Mouse (Mus musculus) ovary, postnatal 14 days (tissue): ENCODE measurements around the gene Dst.

ENCODE experiments used
- DNase-seq: peaks from one replicate; pipeline ENCODE4 v3.0.0; 2022; ENCODE audit warnings: low spot score

The Dst gene

DNA sequence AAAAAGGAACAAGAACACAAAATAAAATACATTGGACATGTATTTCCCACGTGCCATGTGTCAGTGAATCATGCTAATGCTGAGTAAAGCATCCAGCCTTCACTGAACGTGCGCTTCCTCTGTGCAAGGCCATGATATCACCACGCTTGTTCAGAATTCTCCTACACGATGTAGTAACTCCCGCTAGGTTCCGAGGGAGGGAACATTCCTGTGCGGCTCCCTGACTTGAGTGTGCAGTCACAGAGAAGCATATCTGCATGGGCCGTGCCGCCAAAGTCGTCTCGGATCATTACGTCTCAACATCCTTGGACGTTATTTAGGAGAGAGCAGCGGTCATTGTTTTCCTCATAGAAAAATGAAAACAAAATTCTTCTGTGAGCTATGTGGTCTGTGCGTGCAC, 224.8 kb downstream of the Dst start:
- no peak for DNase-seq

DNA sequence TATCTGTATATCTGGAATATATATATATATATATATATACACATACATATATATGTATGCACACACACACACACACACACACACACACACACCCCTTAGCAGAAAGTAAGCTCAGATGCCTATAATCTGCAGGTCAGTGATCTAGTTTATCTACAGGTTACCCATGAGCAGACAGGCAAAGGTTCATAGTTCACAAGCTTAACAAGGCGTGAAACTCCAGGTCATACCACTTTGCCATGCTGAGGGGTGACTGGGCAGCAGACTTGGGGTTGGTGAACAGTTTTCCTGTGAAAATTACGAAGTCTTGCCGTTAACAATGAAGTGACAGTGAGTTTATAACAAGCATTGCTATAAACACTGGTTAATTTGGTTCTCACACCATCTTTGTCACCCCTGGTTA, 227.5 kb downstream of the Dst start:
- no peak for DNase-seq

DNA sequence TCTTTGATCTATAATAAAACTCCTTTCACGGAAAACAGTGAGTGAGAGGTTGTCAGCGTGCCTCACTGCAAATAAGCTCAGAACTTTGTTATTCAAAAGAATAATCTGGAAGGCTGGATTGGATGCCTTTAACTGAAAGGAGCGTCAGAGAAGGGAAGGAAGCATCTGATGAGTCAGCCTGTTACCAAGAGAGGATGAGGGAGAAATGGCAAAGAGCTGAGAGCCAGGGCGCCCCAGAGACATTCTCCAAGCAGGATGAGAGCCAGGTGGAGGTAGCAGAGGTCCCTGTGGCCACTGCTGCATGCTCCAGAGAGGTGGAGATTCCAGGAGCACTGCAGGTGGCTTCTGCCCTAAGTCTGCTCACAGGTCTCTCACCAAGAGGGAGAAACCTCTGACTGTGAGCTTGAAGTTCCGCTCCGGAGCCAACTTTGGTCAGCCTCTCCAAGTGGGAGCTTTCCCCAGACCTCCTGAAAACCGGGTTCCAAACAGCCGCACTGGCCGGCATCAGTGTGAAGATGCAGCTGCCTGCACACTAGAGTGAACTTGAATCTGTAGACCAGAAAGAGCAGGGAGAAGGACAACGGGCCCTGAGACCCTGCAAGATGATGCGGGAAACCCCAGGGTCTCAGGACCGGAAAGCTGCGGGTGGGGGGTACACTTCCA, 231.3 kb downstream of the Dst start:
- no peak for DNase-seq

DNA sequence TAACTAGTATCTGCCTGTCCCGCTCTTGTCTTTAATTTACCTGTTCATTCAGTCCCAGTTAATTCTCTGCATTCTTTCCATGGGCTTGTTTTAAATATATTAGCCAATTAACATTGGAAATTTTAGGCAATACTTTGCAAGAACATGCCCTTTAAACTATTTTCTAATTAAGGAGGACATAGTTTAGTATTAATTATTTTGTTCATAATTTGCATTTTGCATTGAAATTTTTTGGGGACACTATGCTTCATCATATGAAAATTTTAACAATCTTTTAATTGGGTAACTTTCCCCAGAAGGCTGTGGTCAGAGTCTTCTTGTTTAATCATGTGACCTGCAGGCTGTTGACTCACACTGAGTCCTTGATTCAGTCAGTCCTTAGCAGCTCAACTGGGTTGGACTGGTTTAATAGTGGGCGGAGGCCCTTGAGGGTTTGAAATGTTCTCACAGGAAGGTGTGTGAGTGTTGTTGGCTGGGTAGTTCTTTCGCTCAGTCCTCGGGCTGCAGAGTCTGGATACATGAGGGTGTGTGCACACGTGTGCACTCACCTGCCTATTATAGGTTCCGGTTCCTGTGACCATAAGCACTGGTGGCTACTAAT, 231.9 kb downstream of the Dst start:
- no peak for DNase-seq

DNA sequence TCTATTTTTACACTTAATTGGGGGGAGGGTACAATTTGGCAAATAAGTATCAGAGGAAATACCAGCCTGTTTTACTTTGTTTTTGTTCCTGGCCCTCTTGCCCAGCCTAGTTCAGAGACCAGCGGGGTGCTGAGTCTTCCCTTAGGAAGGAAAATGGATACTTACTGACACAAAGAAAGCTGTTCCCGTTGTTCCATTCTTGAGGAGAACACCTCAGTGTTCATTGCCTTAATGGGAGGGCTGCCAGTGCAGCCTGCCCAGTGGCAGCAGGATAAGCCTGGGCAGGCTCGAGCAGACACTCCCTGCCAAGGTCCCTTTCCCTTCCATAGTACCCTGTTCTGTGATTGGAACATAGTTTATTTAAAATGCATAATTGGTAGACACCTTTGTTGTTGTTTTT, 232.7 kb downstream of the Dst start:
- DNase-seq: no peak

DNA sequence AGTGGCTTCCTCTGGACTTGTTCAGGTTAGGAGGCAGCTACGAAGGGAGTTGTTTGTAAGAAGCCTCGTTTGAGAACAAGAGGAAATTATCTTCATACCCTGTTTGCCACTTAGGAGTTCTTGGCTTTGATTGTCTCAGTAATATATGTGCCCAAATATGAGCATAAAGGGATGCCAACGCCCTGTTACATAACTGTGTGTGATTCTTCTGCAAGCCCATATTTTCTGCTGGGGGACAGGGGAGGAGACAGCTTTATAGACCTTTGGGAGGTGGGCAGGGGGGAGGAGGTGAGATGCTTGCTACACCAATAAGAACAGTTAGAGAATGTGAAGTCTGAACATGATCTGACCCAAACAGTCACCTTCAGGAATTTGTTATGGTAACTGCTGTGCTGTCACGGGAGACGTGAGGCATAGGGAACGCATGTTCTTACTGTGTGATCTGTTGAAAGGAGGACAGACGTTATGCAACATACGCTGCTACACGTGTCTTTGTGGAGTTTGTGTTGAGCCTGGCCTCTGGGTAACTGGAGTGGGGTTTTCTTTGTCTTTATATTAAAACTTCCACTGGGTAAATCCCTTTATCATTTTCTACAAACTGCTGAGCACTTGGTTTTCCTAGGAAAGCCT, 235.0 kb downstream of the Dst start:
- no peak for DNase-seq

DNA sequence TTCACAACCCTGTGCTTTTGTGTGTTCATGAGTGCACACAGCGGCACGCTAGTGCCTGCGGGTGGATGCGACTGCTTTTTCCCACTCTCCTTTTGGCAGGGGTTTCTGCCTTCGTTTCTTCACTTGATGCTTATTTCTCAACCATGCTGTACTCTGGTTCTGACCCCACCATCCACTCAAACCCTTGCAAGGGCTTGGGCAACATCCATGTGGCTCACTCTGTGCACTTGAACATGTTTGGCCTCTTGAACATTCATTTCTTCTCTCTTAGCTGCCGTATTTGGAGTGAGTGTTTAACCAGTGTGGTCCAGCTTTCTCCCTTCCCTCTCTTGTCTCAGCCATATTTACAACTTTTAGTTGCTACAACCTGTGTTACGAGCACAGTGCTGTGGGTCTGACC, 236.8 kb downstream of the Dst start:
- DNase-seq: no peak

DNA sequence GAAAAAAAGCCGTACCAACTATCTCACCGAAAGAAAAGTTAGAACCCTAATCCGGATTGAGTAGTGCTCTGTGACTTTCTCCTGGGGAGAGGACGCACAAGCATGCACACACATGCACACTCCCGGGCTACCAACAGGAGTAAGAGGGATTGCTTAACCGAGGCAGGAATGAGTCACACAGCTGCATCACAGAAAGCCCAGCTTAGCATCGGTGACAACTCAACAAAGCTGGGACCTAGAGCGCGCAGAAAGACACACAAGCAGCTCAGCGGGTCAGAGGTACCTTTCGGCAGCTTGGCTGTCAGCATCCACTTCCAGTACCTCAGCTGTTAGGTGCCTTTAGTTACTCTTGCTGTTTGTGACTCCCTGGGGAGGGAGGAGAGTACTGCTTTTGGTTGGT, 240.0 kb downstream of the Dst start:
- no peak for DNase-seq

DNA sequence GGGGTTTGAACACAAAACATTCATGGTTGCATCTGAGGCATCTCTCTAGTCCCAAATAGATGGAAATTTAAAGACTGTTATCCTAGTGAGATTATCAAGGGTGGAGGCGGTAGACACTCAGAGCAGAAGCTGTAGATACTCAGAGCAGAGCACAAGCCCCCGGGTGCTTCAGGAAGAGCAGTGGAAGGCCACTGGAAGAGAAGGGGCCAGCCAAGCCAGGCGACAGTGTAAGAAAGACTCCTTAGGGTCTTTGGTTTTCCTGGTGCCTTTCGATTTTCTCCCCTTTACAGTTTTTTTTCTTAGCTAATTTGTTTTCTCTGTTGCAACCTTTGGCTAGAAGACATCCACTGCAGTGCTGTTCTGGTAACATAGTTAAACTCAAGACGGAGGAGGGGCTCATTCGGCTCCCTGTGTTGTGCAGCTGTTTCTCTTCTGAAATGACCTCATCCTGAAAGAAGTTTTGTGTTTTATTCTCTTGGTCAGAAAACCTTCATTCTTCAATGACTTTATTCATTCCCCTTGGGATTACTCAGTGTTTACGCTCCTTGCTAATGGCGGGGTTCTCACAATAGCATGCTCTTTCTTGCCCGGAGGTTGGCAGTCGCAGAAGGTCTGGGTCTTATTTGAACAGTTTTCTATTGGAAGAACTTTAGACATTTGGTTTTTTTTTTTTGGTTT, 242.5 kb downstream of the Dst start:
- no peak for DNase-seq

DNA sequence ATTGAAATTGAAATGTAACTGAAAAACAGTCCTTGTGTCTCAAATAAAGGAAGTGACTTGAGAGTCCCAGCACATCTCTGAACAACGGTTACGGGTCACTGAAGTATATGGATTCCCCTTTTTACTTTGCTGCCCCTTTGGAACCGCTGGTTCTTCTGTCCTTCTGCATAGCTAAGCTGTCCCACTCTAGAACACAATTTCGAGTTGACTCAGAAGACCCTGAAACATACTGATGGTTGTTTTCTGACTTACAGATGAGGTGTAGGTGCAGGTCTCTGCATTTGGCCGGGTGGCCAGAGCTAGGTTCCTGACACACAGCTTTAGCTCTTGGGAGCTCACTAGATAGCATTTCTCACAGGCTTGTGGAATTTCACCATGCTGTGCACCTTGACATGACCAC, 244.7 kb downstream of the Dst start:
- no peak for DNase-seq

DNA sequence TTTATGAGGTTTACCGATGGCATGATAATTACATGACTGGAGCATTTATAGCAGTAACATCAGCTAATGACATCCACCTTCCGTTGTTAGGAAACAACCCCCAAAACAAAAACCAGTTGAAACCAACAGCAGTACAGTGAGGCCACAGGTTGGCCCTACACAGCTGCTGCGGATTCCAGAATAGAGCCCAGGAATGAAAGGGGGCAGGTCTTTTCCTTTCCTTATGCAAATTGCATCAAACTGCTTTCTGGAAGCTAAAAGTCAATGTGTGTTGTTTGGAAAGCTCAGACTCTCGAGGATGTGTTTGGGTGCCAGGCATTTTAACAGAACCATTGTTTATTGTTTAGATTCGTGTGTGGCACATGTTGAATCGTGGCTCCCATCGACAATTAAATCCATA, 248.0 kb downstream of the Dst start:
- DNase-seq: no peak

DNA sequence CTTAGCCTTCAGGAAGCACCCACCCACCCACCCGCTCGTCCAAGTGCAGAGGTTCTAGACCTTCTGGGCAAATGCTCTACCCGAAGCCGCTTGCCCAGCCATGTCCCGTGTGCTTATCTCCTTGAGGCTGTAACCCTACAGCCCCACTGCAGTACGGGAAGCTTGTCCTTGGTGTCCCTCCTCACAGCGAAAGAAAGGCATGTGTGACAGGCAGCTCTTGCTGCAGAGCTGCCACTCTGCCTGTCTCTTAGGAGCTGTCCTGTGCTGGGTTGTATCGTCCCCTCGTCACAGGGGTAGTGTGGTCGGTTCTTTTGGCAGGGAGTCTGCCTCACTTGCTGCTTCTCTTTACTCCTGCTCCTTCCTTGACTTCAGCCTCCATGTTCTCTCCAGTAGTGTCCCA, 249.7 kb downstream of the Dst start:
- no peak for DNase-seq

DNA sequence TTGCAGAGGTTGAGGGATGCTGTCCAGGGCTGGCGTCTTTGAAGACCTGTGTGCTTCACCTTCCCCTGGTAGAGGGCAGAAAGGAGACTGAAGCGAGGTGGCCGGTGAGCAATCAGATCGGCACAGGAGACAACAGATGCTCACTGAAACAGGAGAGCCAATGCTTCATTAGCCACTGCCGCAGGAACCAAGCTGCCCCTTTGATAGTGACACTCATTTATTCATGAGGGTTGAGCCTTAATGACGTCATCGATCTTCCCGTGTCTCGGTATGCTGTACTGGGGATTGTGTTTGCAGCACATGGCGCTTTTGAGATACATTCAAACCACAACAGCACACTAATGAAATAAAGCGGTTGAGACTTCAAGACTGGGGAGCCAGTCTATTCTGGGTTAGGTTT, 250.8 kb downstream of the Dst start:
- DNase-seq: no peak

DNA sequence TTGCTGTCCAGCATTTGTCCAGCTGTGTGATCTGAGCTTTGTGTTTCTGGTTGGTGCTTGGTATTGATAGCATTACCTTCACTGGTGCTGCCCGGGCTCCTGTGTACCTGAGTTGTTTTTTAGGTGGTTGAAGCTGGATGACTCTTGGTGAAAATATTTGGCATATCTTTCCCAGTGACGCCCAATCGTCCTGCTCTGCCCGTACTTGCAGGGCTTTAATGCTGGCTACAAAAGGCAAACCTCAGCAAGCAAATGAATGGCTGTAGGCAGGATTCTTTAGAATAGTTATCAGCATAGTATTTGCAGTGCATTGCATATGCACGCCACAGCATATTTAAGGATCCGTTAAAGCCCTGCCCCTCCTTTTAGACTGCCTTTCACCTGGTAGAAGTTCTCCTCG, 251.9 kb downstream of the Dst start:
- DNase-seq: no peak

DNA sequence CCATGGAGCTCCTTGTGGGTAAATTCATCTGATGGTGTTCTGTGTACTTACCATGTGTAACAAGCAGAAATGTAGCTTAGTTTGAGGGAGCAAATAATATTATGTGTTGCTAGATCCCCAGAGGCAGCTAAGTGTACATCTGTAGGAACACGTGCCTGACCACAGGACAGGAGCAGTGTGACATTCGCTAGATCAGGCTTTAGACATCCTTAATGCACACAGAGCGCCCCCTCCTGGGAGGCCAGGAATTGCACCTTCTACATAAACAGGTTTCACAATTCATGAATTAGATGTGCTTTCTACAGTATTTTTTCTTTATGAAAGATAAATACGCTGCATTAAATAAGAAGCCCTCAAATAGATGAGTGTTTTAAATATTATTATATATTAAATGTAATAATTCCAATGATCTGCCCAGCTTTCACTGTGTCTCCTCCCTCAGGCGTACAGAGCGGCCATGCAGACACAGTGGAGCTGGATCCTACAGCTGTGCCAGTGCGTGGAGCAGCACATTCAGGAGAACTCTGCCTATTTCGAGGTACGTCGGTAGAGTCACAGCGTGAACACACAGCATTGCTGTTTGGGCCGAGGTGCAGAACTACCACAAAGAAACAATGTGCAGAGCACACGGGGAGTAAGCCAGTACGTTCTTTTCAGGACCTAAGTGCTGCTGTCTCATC, 256.7 kb downstream of the Dst start:
- DNase-seq: peak; percentile 74

DNA sequence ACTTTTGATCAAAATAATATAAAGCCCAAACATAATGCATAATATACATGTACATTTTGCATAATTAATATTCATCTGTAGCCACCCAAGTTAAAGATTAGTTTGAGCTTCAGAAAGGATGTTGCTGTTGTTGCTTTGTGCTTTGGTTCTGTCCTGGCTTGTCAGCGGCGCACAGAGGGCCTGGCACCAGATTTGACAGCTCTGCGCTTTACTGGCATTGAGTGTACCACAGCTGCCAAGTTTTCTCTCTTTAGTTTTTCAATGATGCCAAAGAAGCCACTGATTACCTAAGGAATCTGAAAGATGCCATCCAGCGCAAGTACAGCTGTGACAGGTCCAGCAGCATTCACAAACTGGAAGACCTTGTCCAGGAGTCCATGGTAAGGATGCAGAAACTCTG, 257.9 kb downstream of the Dst start:
- DNase-seq: no peak

DNA sequence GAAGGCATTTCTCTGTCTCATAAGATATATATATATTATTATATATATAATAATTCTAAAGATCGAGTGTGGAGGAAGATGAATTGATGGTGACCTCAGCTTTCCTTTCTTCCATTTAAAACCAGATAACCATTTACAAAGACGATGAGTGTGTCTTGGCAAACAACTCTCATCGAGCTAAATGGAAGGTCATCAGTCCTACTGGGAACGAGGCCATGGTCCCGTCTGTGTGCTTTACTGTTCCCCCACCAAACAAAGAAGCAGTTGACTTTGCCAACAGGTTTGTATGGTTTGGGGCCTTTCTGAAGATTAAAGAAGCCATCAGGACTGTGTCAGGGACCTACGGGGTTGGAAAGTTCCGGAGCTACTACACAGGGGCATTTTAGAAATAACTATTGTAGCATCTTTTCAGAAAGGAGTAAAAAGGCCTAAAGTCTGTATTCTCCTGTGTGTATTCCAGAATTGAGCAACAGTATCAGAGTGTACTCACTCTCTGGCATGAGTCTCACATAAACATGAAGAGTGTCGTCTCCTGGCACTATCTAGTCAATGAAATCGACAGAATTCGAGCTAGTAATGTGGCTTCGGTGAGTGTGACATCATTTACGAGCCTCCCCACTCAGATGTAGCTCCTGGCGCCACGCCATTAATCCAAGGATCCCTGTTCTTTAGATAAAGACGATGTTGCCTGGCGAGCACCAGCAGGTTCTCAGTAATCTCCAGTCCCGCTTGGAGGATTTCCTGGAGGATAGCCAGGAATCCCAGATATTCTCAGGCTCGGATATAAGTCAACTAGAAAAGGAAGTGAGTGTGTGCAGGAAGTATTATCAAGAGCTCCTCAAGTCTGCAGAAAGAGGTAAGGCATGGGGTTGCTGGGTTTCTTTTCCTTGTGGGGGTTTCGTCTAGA, 259.4 kb downstream of the Dst start:
- peak; percentile 32 for DNase-seq

DNA sequence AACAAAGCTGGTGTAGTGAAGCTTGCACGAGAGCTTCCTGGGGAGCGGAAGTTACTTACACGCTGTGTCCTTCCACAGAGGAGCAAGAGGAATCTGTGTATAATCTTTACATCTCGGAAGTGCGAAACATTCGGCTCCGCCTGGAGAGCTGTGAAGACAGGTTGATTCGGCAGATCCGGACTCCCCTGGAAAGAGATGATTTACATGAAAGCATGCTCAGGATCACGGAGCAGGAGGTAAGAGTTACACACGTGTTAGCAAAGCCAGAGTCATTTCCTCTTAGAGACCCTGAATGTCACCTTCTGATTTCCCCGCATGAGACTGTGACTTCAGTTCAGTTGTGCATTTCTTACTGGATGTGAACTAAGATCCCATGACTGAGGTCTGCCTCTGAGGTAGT, 261.1 kb downstream of the Dst start:
- DNase-seq: no peak

DNA sequence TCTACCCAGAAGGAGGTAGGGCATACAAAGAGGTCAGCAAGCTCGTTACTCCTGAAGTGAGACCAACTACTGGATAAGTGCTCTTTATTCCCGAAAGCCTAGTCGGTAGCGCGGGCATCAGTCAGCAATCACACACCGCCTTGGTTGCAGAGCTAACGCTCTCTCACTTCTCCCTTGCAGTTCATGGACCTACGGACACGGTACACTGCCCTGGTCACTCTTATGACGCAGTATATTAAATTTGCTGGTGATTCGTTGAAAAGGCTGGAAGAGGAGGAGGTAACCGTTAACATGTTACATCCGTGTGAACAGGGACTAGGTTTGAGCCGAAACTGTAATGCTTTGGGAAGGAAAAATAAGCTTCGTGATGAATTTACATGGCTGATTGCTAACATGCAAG, 266.5 kb downstream of the Dst start:
- no peak for DNase-seq

DNA sequence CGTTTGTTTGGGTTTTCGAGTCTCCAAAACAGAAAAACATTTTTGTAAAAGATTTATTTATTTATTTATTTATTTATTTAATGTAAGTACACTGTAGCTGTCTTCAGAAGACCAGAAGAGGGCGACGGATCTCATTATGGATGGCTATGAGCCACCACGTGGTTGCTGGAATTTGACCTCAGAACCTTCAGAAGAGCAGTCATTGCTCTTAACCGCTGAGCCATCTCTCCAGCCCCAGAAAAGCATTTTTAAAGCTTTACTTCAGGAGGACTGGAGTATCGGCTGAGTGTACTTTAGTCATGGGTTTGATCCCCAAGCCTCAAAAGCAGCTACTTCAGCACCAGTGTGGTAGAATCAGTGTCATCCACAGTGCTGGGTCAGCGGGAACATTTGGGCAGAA, 266.9 kb downstream of the Dst start:
- DNase-seq: no peak

DNA sequence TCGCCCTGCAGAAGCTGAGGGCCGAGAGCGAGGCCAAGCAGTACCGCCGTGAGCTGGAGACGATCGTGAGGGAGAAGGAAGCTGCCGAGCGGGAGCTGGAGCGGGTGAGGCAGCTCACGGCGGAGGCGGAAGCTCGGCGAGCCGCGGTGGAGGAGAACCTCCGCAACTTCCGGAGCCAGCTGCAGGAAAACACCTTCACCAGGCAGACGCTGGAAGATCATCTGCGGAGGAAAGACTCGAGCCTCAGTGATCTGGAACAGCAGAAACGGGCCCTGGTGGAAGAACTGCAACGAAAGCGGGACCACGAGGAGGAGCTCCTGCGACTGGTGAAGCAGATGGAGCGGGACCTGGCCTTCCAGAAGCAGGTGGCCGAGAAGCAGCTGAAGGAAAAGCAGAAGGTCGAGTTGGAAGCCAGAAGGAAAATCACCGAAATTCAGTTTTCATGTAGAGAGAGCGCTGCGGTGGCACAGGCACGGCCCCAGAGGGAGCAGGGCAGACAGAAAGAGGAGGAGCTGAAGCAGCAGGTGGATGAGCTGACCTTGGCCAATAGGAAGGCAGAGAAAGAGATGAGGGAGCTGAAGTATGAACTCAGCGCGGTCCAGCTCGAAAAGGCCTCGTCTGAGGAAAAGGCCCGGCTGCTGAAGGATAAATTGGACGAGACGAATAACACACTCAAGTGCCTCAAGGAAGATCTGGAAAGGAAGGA, 270.1 kb downstream of the Dst start:
- no peak for DNase-seq
